Mouse (Mus musculus) liver, adult 2 months (tissue): ENCODE measurements around the gene Mast3. TPM values are rescaled to one million over a fixed set of nuclear protein-coding genes. Genes with fewer than 3 reads are reported as not detected.

ENCODE experiments used
- DNase-seq: peaks from one replicate; pipeline ENCODE4 v3.0.0-alpha.2; 2011; ENCODE audit warnings: low read depth, low spot score; ENCODE audit errors: extremely low read depth
- H3K27ac ChIP-seq: fragments of 200-500 bp; replicated peaks from 2 replicates; pipeline ENCODE4 v1.5.1; 2012; ENCODE audit warnings: low read depth, mild to moderate bottlenecking, control low read depth, inconsistent platforms, low read length; ENCODE audit not compliant: insufficient read depth
- H3K27me3 ChIP-seq: fragments of 200-500 bp; 2 replicates; pipeline ENCODE4 v1.6.1; 2012; ENCODE audit warnings: mild to moderate bottlenecking, moderate library complexity, low read length, inconsistent platforms; ENCODE audit not compliant: control insufficient read depth, insufficient read depth
- H3K36me3 ChIP-seq: fragments of 200-500 bp; 2 replicates; pipeline ENCODE4 v1.6.1; 2012; ENCODE audit warnings: low read length, inconsistent platforms; ENCODE audit not compliant: control insufficient read depth, insufficient read depth
- H3K4me1 ChIP-seq: fragments of 200-500 bp; 2 replicates; pipeline ENCODE4 v1.6.1; 2011; ENCODE audit warnings: low read length; ENCODE audit not compliant: control insufficient read depth, insufficient read depth
- H3K4me3 ChIP-seq: fragments of 200-500 bp; 2 replicates; pipeline ENCODE4 v1.5.1; 2011; ENCODE audit warnings: low read depth, mild to moderate bottlenecking, control low read depth, low read length, moderate library complexity; ENCODE audit not compliant: insufficient read depth
- H3K79me2 ChIP-seq: fragments of 200-500 bp; 2 replicates; pipeline ENCODE4 v1.6.1; 2012; ENCODE audit warnings: inconsistent platforms, mild to moderate bottlenecking, low read length, moderate library complexity; ENCODE audit not compliant: control insufficient read depth, insufficient read depth
- H3K9ac ChIP-seq: fragments of 200-500 bp; 2 replicates; pipeline ENCODE4 v1.6.1; 2012; ENCODE audit warnings: low read depth, mild to moderate bottlenecking, control low read depth, inconsistent platforms, low read length
- CTCF ChIP-seq: fragments of 200-500 bp; IDR thresholded peaks from 2 replicates; pipeline ENCODE4 v1.5.1; 2011; ENCODE audit warnings: low read depth, low read length, control low read depth
- POLR2A ChIP-seq: fragments of 200-500 bp; IDR thresholded peaks from 2 replicates; pipeline ENCODE4 v1.6.1; 2011; ENCODE audit warnings: low read length, control low read depth; ENCODE audit not compliant: insufficient read depth; ENCODE audit errors: extremely low read depth
- WGBS: fragments of 180-500 bp; shearing (Covaris S2); methylation state at CpG from one replicate; pipeline ENCODE4 v1.1.7; 2018; 5-methylcytosine and 5-hydroxymethylcytosine counted together
- polyA plus RNA-seq: library from polyadenylated mRNA; depleted of rRNA; stranded (reverse); fragments of >200 nt; gene quantifications from 2 replicates; pipeline ENCODE4 v1.2.3, GENCODE M21; 2012
- total RNA-seq: library from RNA; depleted of rRNA; stranded (reverse); fragments of >200 nt; gene quantifications from 2 replicates; pipeline ENCODE4 v1.2.3, GENCODE M21; 2014

Mast3 gene
- total and polyA plus RNA-seq, 2 experiments, result 16.7 to 29.0 TPM

- Histone ChIP-seq H3K4me1 (no peaks in the 10 kb centered on the region), H3K4me3 (no peak overlapping the region), H3K9ac (no peak overlapping the region), H3K79me2 (no peaks in the 10 kb centered on the region), H3K27ac (no peak overlapping the region), H3K36me3 (no peaks in the 10 kb centered on the region), H3K27me3 (no peaks in the 10 kb centered on the region)
- 78% methylated on average over 7 of the region's 7 CpGs for WGBS
- DNase-seq, result no peak
- TF ChIP-seq POLR2A (no peak), CTCF (no peak)
Measured at GRCm38 (mm10) chr8:70850132-70850845, 45.4 kb upstream of the Mast3 start.

- Histone ChIP-seq H3K27ac (no peak overlapping the region), H3K9ac (no peak overlapping the region), H3K4me1 (no peaks in the 10 kb centered on the region), H3K36me3 (no peaks in the 10 kb centered on the region), H3K4me3 (no peak overlapping the region), H3K27me3 (no peaks in the 10 kb centered on the region), H3K79me2 (no peaks in the 10 kb centered on the region)
- TF ChIP-seq CTCF (no peak), POLR2A (no peak)
- WGBS, result 76% methylated on average over 3 of the region's 3 CpGs
- DNase-seq, result no peak
Measured at GRCm38 (mm10) chr8:70849333-70849990, 44.6 kb upstream of the Mast3 start.

GRCm38 (mm10) chr8:70846371-70847154, 41.7 kb upstream of the Mast3 start:
- Histone ChIP-seq H3K36me3 (no peaks in the 10 kb centered on the region), H3K9ac (no peak overlapping the region), H3K4me1 (no peaks in the 10 kb centered on the region), H3K27ac (no peak overlapping the region), H3K79me2 (no peaks in the 10 kb centered on the region), H3K4me3 (no peak overlapping the region), H3K27me3 (no peaks in the 10 kb centered on the region)
- DNase-seq, result no peak
- TF ChIP-seq CTCF (peak; percentile 24; the same call in 1 of the 2 replicates), POLR2A (no peak)
- 67% methylated on average over 15 of the region's 15 CpGs for WGBS

GRCm38 (mm10) chr8:70845108-70845507, 40.3 kb upstream of the Mast3 start:
- Histone ChIP-seq H3K79me2 (no peaks in the 10 kb centered on the region), H3K9ac (no peak overlapping the region), H3K4me1 (peaks cover 6% of the 10 kb centered on the region), H3K4me3 (no peak overlapping the region), H3K27me3 (no peaks in the 10 kb centered on the region), H3K27ac (no peak overlapping the region), H3K36me3 (no peaks in the 10 kb centered on the region)
- TF ChIP-seq POLR2A (no peak), CTCF (no peak)
- no peak for DNase-seq
- WGBS, result 65% methylated on average over 5 of the region's 5 CpGs

- peak; percentile 48 for DNase-seq
- no peak overlapping the region for H3K27ac ChIP-seq
- no peak overlapping the region for H3K4me3 ChIP-seq
- no peaks in the 10 kb centered on the region for H3K79me2 ChIP-seq
- TF ChIP-seq POLR2A (no peak), CTCF (peak; percentile 98)
- WGBS, result 5% methylated on average over 6 of the region's 6 CpGs
- no peaks in the 10 kb centered on the region for H3K27me3 ChIP-seq
- no peak overlapping the region for H3K9ac ChIP-seq
- H3K4me1 ChIP-seq, result peaks cover 7% of the 10 kb centered on the region
- H3K36me3 ChIP-seq, result no peaks in the 10 kb centered on the region
Measured at GRCm38 (mm10) chr8:70844523-70844922, 39.7 kb upstream of the Mast3 start.

- 81% methylated on average over 8 of the region's 8 CpGs for WGBS
- Histone ChIP-seq H3K4me3 (no peak overlapping the region), H3K79me2 (no peaks in the 10 kb centered on the region), H3K9ac (no peak overlapping the region), H3K4me1 (peaks cover 7% of the 10 kb centered on the region), H3K36me3 (no peaks in the 10 kb centered on the region), H3K27me3 (no peaks in the 10 kb centered on the region), H3K27ac (no peak overlapping the region)
- no peak for TF ChIP-seq CTCF
- no peak for TF ChIP-seq POLR2A
- DNase-seq, result no peak
Measured at GRCm38 (mm10) chr8:70843941-70844340, 39.1 kb upstream of the Mast3 start.
